Mouse (Mus musculus) kidney, embryonic 15.5 days (tissue): Measurements from ENCODE around the gene Pi4k2a. TPM values are rescaled to one million over a fixed set of nuclear protein-coding genes. Genes with fewer than 3 reads are reported as not detected.
A peak's percentile ranks its signal among the peaks of the same experiment; 100 is the strongest.

Experiments used
- ATAC-seq: fragments of 200-750 bp; cut with Nextera tagmentation; replicated peaks from 2 replicates; pipeline ENCODE4 v1.8.0; 2017; ENCODE audit warnings: moderate TSS enrichment; ENCODE audit not compliant: low FRiP score
- H3K27ac ChIP-seq: fragments of 300-500 bp; sonication (generic); 2 replicates; pipeline ENCODE4 v1.5.1; 2015; ENCODE audit warnings: mild to moderate bottlenecking, inconsistent platforms
- H3K27me3 ChIP-seq: fragments of 300-500 bp; sonication (generic); 2 replicates; pipeline ENCODE4 v1.6.1; 2015; ENCODE audit warnings: inconsistent platforms
- H3K36me3 ChIP-seq: fragments of 300-500 bp; sonication (generic); 2 replicates; pipeline ENCODE4 v1.6.1; 2015; ENCODE audit warnings: inconsistent platforms
- H3K4me1 ChIP-seq: fragments of 300-500 bp; sonication (generic); 2 replicates; pipeline ENCODE4 v1.6.1; 2015; ENCODE audit warnings: inconsistent platforms
- H3K4me2 ChIP-seq: fragments of 300-500 bp; sonication (generic); 2 replicates; pipeline ENCODE4 v1.6.1; 2015; ENCODE audit warnings: moderate library complexity, mild to moderate bottlenecking, inconsistent platforms
- H3K4me3 ChIP-seq: fragments of 300-500 bp; sonication (generic); replicated peaks from 2 replicates; pipeline ENCODE4 v1.5.1; 2015; ENCODE audit warnings: mild to moderate bottlenecking, inconsistent platforms
- H3K9ac ChIP-seq: fragments of 300-500 bp; sonication (generic); 2 replicates; pipeline ENCODE4 v1.6.1; 2015; ENCODE audit warnings: mild to moderate bottlenecking, inconsistent platforms
- H3K9me3 ChIP-seq: fragments of 300-500 bp; sonication (generic); replicated peaks from 2 replicates; pipeline ENCODE4 v1.6.1; 2016; ENCODE audit warnings: inconsistent platforms
- WGBS: fragments of 180-500 bp; shearing (Covaris S2); methylation state at CpG from one replicate; pipeline ENCODE4 v1.1.7; 2015; ENCODE audit warnings: mixed read lengths; 5-methylcytosine and 5-hydroxymethylcytosine counted together
- polyA plus RNA-seq: library from polyadenylated mRNA; unstranded; fragments of >200 nt; fragmentation: Nextera tagmentation; extraction: Ambion mirVana; gene quantifications from 2 replicates; pipeline ENCODE4 v1.2.1, GENCODE M21; 2015

Pi4k2a gene
- polyA plus RNA-seq = 27.4 and 27.7 TPM in 2 replicates

DNA sequence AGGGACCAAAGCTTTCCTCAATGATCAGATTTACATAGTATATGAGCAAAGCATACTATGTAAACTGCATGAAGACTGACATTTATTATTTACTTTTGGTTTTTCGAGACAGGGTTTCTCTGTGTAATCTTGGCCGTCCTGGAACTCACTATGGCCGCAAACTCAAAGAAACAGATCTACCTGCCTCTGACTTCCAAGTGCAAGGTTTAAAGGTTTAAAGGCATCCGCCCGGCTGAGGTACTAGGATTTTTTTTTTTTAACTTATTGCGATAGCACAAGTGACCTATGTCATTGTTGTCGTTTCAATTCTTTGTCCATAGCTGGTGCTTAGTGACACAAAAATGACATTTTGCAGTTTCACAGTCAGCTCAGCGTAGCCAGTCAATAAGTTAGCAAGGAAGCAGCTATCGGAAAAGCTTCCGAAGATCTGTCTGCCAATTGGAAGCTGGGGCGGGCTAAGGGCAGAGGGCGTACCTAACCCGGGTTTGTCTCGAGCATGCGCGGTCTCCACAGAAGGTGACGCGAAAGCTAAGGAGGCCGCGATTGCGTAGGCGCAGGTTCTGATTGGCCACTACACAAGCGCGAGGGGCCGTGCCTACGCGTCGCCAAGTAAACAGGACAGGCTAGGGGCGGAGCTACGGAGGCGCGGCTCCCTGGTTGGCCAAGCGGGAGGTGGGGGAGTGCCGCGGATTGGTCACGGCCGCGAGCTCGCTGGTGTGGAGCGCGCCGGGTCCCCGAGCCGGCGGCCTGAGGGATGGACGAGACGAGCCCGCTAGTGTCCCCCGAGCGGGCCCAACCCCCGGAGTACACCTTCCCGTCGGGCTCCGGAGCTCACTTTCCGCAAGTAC is at the start of gene Pi4k2a:
Pi4k2a (plus strand) TSS at position 723 of the 848 bp plus-strand sequence.
- Histone ChIP-seq H3K4me2 (peak within 1 kb of the TSS; percentile 68), H3K27me3 (no peaks in the 10 kb centered on the region)

DNA sequence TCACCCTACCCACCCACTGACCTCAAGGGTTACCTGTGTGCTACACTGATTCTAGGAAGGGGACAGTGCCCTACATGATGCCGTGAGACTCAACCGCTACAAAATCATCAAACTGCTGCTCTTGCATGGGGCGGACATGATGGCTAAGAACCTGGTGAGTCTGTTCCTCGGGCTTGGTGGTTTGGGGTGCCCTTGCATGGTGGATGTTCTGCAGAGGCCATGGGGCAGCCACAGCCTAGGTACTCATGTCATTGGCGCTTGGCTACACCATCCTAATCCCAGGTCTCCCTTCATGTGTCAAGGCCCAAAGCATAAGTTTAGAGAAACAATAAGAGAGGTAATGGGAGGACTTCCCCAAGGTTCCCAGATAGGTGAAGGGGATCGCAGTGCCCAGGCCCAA is 46.3 kb upstream of the Pi4k2a start:
- Histone ChIP-seq H3K27me3 (0 out of 2 replicates have a peak, but pooled peaks cover 7% of the 10 kb centered on the region), H3K4me1 (peaks cover 8% of the 10 kb centered on the region), H3K9ac (no peak overlapping the region), H3K9me3 (no peaks in the 10 kb centered on the region), H3K4me2 (no peak overlapping the region), H3K27ac (no peak overlapping the region), H3K4me3 (no peak overlapping the region), H3K36me3 (no peaks in the 10 kb centered on the region)
- 97% methylated on average over 6 of the region's 6 CpGs for WGBS
- ATAC-seq = no peak

More for the DNA sequence above, at the start of gene Pi4k2a:
- H3K36me3 ChIP-seq = peaks cover 11% of the 10 kb centered on the region
- H3K9me3 ChIP-seq = no peaks in the 10 kb centered on the region
- peak within 1 kb of the TSS; percentile 77 for H3K4me3 ChIP-seq
- H3K9ac ChIP-seq = peak within 1 kb of the TSS; percentile 78
- WGBS = 1% methylated on average over 51 of the region's 55 CpGs
- peak; percentile 98 for ATAC-seq
- H3K27ac ChIP-seq = peak within 1 kb of the TSS; percentile 92
- peaks cover 36% of the 10 kb centered on the region for H3K4me1 ChIP-seq

DNA sequence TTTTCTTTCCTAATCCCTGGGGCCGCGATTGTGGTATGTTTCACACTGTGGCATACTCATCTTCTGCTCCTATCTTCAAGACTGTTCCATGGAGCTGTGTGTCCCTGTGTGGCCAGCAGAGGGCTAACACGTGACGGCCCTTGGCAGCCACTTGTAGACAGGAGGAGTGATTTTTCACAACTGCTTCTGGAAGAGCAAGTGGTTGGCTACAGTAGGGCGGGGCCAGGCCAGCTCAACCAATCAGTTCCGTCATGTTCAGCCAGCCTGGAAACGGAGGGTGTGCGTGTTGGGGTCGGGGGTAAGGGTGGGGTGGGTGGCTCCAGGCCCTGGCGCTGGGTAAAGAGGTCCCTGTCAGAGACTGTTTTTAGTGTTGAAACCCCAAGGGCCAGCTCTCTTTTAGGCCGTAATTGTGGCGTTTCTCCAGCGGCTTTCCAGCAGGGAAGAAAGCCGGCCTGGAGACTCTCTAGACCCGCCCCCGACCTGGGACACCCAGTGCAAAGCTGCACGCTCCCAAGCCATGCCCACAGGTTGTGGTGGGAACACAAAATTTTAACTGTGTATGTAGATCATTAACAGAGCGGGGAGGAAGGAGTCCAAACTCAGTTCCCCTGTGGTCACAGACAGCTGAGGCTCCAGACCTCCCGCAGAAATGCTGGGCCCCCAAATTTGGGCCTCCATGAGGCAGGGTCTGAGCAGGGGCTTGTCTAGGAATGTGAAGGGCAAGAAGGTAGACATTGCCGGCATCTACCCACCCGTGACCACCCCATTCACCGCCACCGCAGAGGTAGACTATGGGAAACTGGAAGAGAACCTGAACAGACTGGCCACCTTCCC is 44.8 kb upstream of the Pi4k2a start, which contains the start of gene Hoga1:
Hoga1 (plus strand) TSS at position 342 of the 834 bp plus-strand sequence.
- Histone ChIP-seq H3K27ac (peak within 1 kb of the TSS; percentile 70), H3K4me2 (peak within 1 kb of the TSS; percentile 56), H3K4me3 (peak within 1 kb of the TSS; percentile 41), H3K36me3 (no peaks in the 10 kb centered on the region), H3K9ac (no peak within 1 kb of the TSS), H3K27me3 (0 out of 2 replicates have a peak, but pooled peaks cover under 1% of the 10 kb centered on the region), H3K4me1 (peaks cover 8% of the 10 kb centered on the region), H3K9me3 (no peaks in the 10 kb centered on the region)
- 20% methylated on average over 23 of the region's 23 CpGs for WGBS
- ATAC-seq = peak; percentile 96

DNA sequence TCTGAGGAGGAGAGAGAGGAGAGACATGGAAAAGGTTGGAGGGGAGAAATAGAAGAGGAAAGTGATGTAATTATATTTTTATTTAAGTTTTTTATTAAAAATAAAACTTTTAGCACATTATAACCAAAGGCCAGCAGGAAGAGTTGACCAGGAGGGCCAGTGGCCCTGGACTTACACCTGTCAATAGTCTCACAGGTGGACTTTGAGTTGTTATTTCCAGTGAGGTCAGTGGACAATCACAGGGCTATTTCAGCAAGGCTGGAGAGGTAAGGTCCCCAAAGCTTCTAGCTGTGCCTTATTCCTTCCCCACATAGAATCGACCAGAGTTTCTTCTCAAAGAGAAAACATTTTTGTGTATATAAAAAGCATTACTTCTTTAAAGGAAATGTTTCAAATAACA is 40.0 kb upstream of the Pi4k2a start:
- ATAC-seq = no peak
- 88% methylated on average over 1 of the region's 1 CpGs for WGBS
- H3K9me3 ChIP-seq = no peaks in the 10 kb centered on the region
- H3K4me2 ChIP-seq = no peak overlapping the region
- H3K27ac ChIP-seq = no peak overlapping the region
- H3K36me3 ChIP-seq = no peaks in the 10 kb centered on the region
- no peak overlapping the region for H3K4me3 ChIP-seq
- H3K27me3 ChIP-seq = no peaks in the 10 kb centered on the region
- no peak overlapping the region for H3K9ac ChIP-seq
- peaks cover 17% of the 10 kb centered on the region for H3K4me1 ChIP-seq

DNA sequence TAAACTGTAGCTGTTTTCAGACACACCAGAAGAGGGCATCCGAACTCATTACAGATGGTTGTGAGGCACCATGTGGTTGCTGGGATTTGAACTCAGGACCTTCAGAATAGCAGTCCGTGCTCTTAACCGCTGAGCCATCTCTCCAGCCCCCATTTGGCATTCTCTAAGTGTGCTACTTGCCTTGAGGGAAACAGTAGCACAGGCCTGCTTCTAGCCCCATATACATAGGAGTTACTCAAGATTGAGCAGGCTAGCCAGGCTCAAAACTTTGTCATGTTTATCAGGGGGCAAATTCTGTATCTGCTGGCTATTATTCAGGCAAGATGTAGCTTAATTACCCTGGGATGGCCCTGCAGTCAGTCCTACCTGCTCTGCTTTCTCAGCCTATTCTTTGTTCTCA is 38.9 kb upstream of the Pi4k2a start:
- no peak for ATAC-seq
- Histone ChIP-seq H3K4me3 (no peak overlapping the region), H3K9ac (no peak overlapping the region), H3K4me1 (peaks cover 9% of the 10 kb centered on the region; the same call in 1 of the 2 replicates), H3K4me2 (no peak overlapping the region), H3K27ac (no peak overlapping the region), H3K9me3 (no peaks in the 10 kb centered on the region), H3K27me3 (no peaks in the 10 kb centered on the region), H3K36me3 (no peaks in the 10 kb centered on the region)
- WGBS = 90% methylated on average over 3 of the region's 3 CpGs

DNA sequence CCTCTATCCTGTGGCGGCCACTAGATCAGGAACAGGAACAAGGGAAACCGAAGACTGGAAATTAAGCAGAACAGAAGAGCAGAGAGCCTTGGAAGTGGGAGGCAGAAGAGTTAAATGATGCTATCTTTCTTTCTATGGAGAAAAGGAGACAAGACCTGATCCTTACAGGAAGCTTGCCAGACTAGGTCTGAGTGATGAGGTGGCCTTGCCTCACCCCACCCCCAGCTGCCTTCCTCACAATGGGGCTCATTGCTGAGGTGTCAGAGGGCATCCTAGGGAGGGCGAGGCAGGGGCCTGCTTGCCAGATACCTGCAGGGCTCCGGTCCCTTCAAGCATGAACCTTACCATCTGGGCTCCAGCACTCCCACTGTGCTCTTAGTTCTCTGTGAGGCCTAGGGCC is 38.3 kb upstream of the Pi4k2a start, which contains the start of gene 4933411K16Rik:
4933411K16Rik (plus strand) TSS at position 301 of the 400 bp plus-strand sequence.
- H3K4me1 ChIP-seq = 0 out of 2 replicates have a peak, but pooled peaks cover 9% of the 10 kb centered on the region
- no peak for ATAC-seq
- no peak within 1 kb of the TSS for H3K9ac ChIP-seq
- H3K4me2 ChIP-seq = no peak within 1 kb of the TSS
- H3K9me3 ChIP-seq = no peaks in the 10 kb centered on the region
- H3K27me3 ChIP-seq = no peaks in the 10 kb centered on the region
- H3K4me3 ChIP-seq = no peak within 1 kb of the TSS
- H3K36me3 ChIP-seq = no peaks in the 10 kb centered on the region
- H3K27ac ChIP-seq = no peak within 1 kb of the TSS
- 73% methylated on average over 4 of the region's 4 CpGs for WGBS

DNA sequence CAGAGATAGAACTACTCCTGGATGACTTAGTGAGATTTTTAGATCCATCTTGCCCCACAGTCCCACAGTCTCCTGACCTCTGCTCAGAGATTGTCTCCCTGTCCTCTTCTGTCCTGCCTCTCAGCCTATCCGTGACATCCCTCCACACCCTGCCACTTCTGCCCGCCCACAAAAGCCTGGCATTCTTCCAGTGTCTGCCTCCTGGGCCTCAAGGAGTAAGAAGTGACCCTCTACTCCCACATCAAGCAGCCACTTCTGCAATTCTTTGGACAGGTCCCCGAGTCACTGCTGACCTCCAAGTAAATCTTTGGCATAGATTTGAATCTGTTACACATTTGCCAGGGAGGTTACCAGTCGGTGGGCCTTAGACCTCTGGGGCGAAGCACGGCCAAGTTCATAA is 36.0 kb upstream of the Pi4k2a start:
- WGBS = 55% methylated on average over 6 of the region's 6 CpGs
- Histone ChIP-seq H3K4me1 (0 out of 2 replicates have a peak, but pooled peaks cover 9% of the 10 kb centered on the region), H3K27me3 (no peaks in the 10 kb centered on the region), H3K4me2 (no peak overlapping the region), H3K4me3 (no peak overlapping the region), H3K9ac (no peak overlapping the region), H3K36me3 (no peaks in the 10 kb centered on the region), H3K27ac (0 out of 2 replicates have a peak overlapping the region, but pooled peaks have one; percentile 28), H3K9me3 (no peaks in the 10 kb centered on the region)
- peak; percentile 82 for ATAC-seq

DNA sequence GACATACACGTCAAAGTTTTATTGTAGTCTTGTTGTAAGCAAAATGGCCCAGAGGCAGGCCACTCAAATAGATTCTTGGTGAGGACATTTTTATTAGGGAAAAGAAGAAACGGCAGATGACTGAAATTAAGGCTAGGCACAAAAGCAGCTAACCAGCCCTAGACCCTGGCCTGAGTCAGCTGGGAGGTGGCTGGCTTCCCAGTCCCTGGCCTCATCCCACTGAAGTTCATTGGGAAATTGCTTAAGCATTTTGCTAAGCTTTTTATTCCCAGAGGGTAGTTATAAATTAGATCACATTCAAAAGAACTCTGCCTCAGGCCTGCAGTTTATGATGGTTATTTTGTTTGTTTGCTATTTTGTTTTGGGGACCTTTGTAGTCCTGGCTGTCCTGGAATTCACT is 34.4 kb upstream of the Pi4k2a start:
- Histone ChIP-seq H3K27me3 (no peaks in the 10 kb centered on the region), H3K9me3 (no peaks in the 10 kb centered on the region), H3K27ac (no peak overlapping the region), H3K4me2 (no peak overlapping the region), H3K36me3 (no peaks in the 10 kb centered on the region), H3K4me1 (0 out of 2 replicates have a peak, but pooled peaks cover 9% of the 10 kb centered on the region), H3K9ac (no peak overlapping the region), H3K4me3 (no peak overlapping the region)
- WGBS = 48% methylated on average over 2 of the region's 2 CpGs
- no peak for ATAC-seq

DNA sequence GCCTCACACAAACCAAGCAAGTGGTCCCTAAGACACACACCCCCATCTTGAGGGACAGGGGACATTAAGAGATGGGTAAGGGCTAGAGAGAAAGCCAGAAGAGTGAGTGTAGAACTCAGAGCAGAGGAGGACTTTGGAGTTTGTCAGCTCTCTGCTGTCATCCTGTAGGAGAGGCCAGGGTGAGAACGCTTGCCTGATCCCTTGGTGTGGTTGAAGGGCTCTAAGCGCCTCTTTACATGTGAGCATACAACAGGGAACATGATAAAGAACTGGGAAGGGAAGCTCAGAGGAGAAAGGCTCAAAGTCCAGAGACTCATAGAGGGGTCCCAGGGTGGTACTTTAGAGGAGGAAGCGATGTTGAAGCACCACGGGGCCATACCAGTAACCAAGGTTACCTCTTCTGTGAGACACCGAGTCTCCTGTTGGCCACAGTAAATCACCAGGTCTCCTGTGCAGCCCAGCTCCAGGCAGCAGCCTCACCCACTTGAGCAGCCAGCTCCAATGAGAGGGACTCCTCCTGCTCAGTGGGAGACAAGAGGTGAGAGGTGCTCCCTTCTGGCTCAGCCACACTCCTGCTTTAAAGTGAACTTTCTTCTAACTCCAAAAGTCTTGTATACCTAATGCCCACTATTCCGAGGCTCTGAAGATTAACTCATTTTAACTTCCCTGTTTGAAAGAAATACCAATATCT is 33.4 kb upstream of the Pi4k2a start:
- H3K4me2 ChIP-seq = no peak overlapping the region
- H3K4me3 ChIP-seq = no peak overlapping the region
- H3K36me3 ChIP-seq = no peaks in the 10 kb centered on the region
- H3K27ac ChIP-seq = no peak overlapping the region
- no peaks in the 10 kb centered on the region for H3K27me3 ChIP-seq
- no peak overlapping the region for H3K9ac ChIP-seq
- H3K4me1 ChIP-seq = 0 out of 2 replicates have a peak, but pooled peaks cover 9% of the 10 kb centered on the region
- WGBS = 62% methylated on average over 6 of the region's 6 CpGs
- no peaks in the 10 kb centered on the region for H3K9me3 ChIP-seq
- 0 out of 2 replicates have a peak, but pooled peaks have one; percentile 11 for ATAC-seq

DNA sequence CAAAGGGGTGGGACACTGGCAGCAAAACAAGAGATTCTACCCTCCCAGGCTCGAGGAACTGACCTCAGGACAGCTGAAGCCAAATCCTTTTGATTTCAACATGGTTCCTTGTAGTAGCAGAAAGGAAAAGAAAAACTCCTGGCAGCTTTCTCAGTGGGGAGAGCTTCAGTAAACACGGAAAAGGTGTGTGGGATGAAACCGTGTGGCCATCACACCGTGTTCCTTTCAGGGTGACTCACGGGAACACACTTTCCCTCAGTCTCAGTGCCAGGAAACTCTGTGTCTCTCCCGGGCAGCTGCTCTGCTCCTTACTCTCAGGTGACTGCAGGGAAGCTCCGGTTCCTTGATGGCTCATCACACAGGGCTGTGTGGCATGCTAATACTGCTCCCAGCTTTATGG is 31.8 kb upstream of the Pi4k2a start:
- 54% methylated on average over 7 of the region's 7 CpGs for WGBS
- H3K9ac ChIP-seq = no peak overlapping the region
- no peak for ATAC-seq
- H3K4me2 ChIP-seq = no peak overlapping the region
- no peaks in the 10 kb centered on the region for H3K27me3 ChIP-seq
- 0 out of 2 replicates have a peak, but pooled peaks cover 6% of the 10 kb centered on the region for H3K4me1 ChIP-seq
- H3K4me3 ChIP-seq = no peak overlapping the region
- H3K27ac ChIP-seq = no peak overlapping the region
- H3K36me3 ChIP-seq = no peaks in the 10 kb centered on the region
- no peaks in the 10 kb centered on the region for H3K9me3 ChIP-seq

DNA sequence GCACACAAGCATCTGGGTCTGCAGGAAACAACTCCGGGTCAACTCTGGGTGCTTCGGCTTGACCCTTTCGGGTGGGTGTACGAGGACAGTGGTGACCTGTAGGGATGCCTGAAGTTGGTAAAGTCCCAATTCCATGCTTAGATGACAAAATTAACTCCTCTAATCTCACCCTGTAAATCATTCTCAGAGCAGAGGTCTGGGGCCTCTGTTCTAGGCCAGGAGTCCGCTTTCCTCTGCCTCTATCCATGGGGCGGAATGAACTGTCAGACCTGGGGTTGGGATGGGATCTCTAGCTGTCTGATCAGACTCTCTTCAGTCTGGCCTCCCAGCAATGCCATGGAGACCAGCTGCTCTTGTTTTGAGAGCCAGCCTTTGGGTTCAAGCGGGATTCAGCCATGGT is 28.8 kb upstream of the Pi4k2a start:
- WGBS = 84% methylated on average over 7 of the region's 7 CpGs

More for the DNA sequence above, 28.8 kb upstream of the Pi4k2a start:
- peak; percentile 62; the same call in 1 of the 2 replicates for ATAC-seq
- Histone ChIP-seq H3K27me3 (no peaks in the 10 kb centered on the region), H3K36me3 (no peaks in the 10 kb centered on the region), H3K9me3 (no peaks in the 10 kb centered on the region), H3K4me3 (no peak overlapping the region), H3K27ac (peak overlapping the region; percentile 45; the same call in 1 of the 2 replicates), H3K4me1 (no peaks in the 10 kb centered on the region), H3K4me2 (no peak overlapping the region), H3K9ac (no peak overlapping the region)
